Mouse (Mus musculus): ENCODE data around the gene Slc25a39.

GRCm38 (mm10) chr11:102443740-102444139, 36.0 kb upstream of the Slc25a39 start:
- TF ChIP-seq POLR2A (IDR thresholded peaks at IDR 0.05; ENCODE audit: low read depth, low read length) (no peak), CTCF (conservative IDR thresholded peaks at IDR 0.05; ENCODE audit: insufficient read depth, insufficient read length, low read depth, low read length) (no peak)

All from kidney, adult 2 months (tissue).